Mouse (Mus musculus): ENCODE measurements around the gene Dhrs1. TPM values are rescaled to one million over a fixed set of nuclear protein-coding genes. Genes with fewer than 3 reads are reported as not detected.

The Dhrs1 gene
- polyA plus RNA-seq, 1 experiment = 120 TPM

GRCm38 (mm10) chr14:55743711-55744110, 1.8 kb downstream of the Dhrs1 start:
- Histone ChIP-seq H3K27ac (ENCODE audit: insufficient read depth, low read depth, low read length) (no peak overlapping the region), H3K4me3 (ENCODE audit: insufficient read depth, low read length) (no peak overlapping the region), H3K4me1 (ENCODE audit: control insufficient read depth, insufficient read depth, low read length) (peaks cover 17% of the 10 kb centered on the region)
- TF ChIP-seq POLR2A (IDR thresholded peaks at IDR 0.05; ENCODE audit: borderline replicate concordance, low read depth, low read length) (no peak), CTCF (IDR thresholded peaks at IDR 0.05; ENCODE audit: low read depth, low read length) (peak; percentile 68)

- TF ChIP-seq POLR2A (IDR thresholded peaks at IDR 0.05; ENCODE audit: borderline replicate concordance, low read depth, low read length) = no peak
- no peak for TF ChIP-seq CTCF (IDR thresholded peaks at IDR 0.05; ENCODE audit: low read depth, low read length)
- Histone ChIP-seq H3K4me3 (ENCODE audit: insufficient read depth, low read length) (no peak overlapping the region), H3K4me1 (ENCODE audit: control insufficient read depth, insufficient read depth, low read length) (peaks cover 22% of the 10 kb centered on the region), H3K27ac (ENCODE audit: insufficient read depth, low read depth, low read length) (no peak overlapping the region)
Observed at GRCm38 (mm10) chr14:55737086-55737687, 8.3 kb downstream of the Dhrs1 start.

- Histone ChIP-seq H3K4me1 (ENCODE audit: control insufficient read depth, insufficient read depth, low read length) (peaks cover 23% of the 10 kb centered on the region), H3K27ac (ENCODE audit: insufficient read depth, low read depth, low read length) (peak overlapping the region; percentile 39)
Observed at GRCm38 (mm10) chr14:55735758-55736157, 9.7 kb downstream of the Dhrs1 start.

GRCm38 (mm10) chr14:55735334-55735733, 10.2 kb downstream of the Dhrs1 start:
- H3K27ac ChIP-seq (ENCODE audit: insufficient read depth, low read depth, low read length) = peak overlapping the region; percentile 39
- TF ChIP-seq POLR2A (IDR thresholded peaks at IDR 0.05; ENCODE audit: borderline replicate concordance, low read depth, low read length) = no peak
- TF ChIP-seq CTCF (IDR thresholded peaks at IDR 0.05; ENCODE audit: low read depth, low read length) = no peak
- H3K4me1 ChIP-seq (ENCODE audit: control insufficient read depth, insufficient read depth, low read length) = peaks cover 27% of the 10 kb centered on the region
- H3K4me3 ChIP-seq (ENCODE audit: insufficient read depth, low read length) = no peak overlapping the region

More at GRCm38 (mm10) chr14:55735758-55736157, 9.7 kb downstream of the Dhrs1 start:
- H3K4me3 ChIP-seq (ENCODE audit: insufficient read depth, low read length) = no peak overlapping the region
- TF ChIP-seq CTCF (IDR thresholded peaks at IDR 0.05; ENCODE audit: low read depth, low read length) = no peak
- no peak for TF ChIP-seq POLR2A (IDR thresholded peaks at IDR 0.05; ENCODE audit: borderline replicate concordance, low read depth, low read length)

GRCm38 (mm10) chr14:55734869-55735268, 10.6 kb downstream of the Dhrs1 start:
- no peak overlapping the region for H3K4me3 ChIP-seq (ENCODE audit: insufficient read depth, low read length)
- TF ChIP-seq POLR2A (IDR thresholded peaks at IDR 0.05; ENCODE audit: borderline replicate concordance, low read depth, low read length) (no peak), CTCF (IDR thresholded peaks at IDR 0.05; ENCODE audit: low read depth, low read length) (no peak)
- no peak overlapping the region for H3K27ac ChIP-seq (ENCODE audit: insufficient read depth, low read depth, low read length)

GRCm38 (mm10) chr14:55733889-55734288, 11.6 kb downstream of the Dhrs1 start:
- no peak overlapping the region for H3K4me3 ChIP-seq (ENCODE audit: insufficient read depth, low read length)

More at GRCm38 (mm10) chr14:55734869-55735268, 10.6 kb downstream of the Dhrs1 start:
- H3K4me1 ChIP-seq (ENCODE audit: control insufficient read depth, insufficient read depth, low read length) = peaks cover 32% of the 10 kb centered on the region

GRCm38 (mm10) chr14:55730531-55731032, 14.9 kb downstream of the Dhrs1 start:
- TF ChIP-seq CTCF (IDR thresholded peaks at IDR 0.05; ENCODE audit: low read depth, low read length) (no peak), POLR2A (IDR thresholded peaks at IDR 0.05; ENCODE audit: borderline replicate concordance, low read depth, low read length) (no peak)
- Histone ChIP-seq H3K27ac (ENCODE audit: insufficient read depth, low read depth, low read length) (no peak overlapping the region), H3K4me3 (ENCODE audit: insufficient read depth, low read length) (no peak overlapping the region), H3K4me1 (ENCODE audit: control insufficient read depth, insufficient read depth, low read length) (peaks cover 49% of the 10 kb centered on the region)

More at GRCm38 (mm10) chr14:55733889-55734288, 11.6 kb downstream of the Dhrs1 start:
- Histone ChIP-seq H3K4me1 (ENCODE audit: control insufficient read depth, insufficient read depth, low read length) (peaks cover 36% of the 10 kb centered on the region), H3K27ac (ENCODE audit: insufficient read depth, low read depth, low read length) (no peak overlapping the region)
- TF ChIP-seq CTCF (IDR thresholded peaks at IDR 0.05; ENCODE audit: low read depth, low read length) = no peak
- TF ChIP-seq POLR2A (IDR thresholded peaks at IDR 0.05; ENCODE audit: borderline replicate concordance, low read depth, low read length) = no peak

- no peak overlapping the region for H3K27ac ChIP-seq (ENCODE audit: insufficient read depth, low read depth, low read length)
Observed at GRCm38 (mm10) chr14:55730116-55730515, 15.4 kb downstream of the Dhrs1 start.

GRCm38 (mm10) chr14:55727889-55728685, 17.4 kb downstream of the Dhrs1 start:
- Histone ChIP-seq H3K4me1 (ENCODE audit: control insufficient read depth, insufficient read depth, low read length) (peaks cover 49% of the 10 kb centered on the region), H3K27ac (ENCODE audit: insufficient read depth, low read depth, low read length) (no peak overlapping the region), H3K4me3 (ENCODE audit: insufficient read depth, low read length) (no peak overlapping the region)
- TF ChIP-seq POLR2A (IDR thresholded peaks at IDR 0.05; ENCODE audit: borderline replicate concordance, low read depth, low read length) = no peak
- no peak for TF ChIP-seq CTCF (IDR thresholded peaks at IDR 0.05; ENCODE audit: low read depth, low read length)

More at GRCm38 (mm10) chr14:55730116-55730515, 15.4 kb downstream of the Dhrs1 start:
- peaks cover 49% of the 10 kb centered on the region for H3K4me1 ChIP-seq (ENCODE audit: control insufficient read depth, insufficient read depth, low read length)
- no peak for TF ChIP-seq POLR2A (IDR thresholded peaks at IDR 0.05; ENCODE audit: borderline replicate concordance, low read depth, low read length)
- TF ChIP-seq CTCF (IDR thresholded peaks at IDR 0.05; ENCODE audit: low read depth, low read length) = no peak
- H3K4me3 ChIP-seq (ENCODE audit: insufficient read depth, low read length) = no peak overlapping the region

- Histone ChIP-seq H3K27ac (ENCODE audit: insufficient read depth, low read depth, low read length) (no peak overlapping the region), H3K4me3 (ENCODE audit: insufficient read depth, low read length) (no peak overlapping the region), H3K4me1 (ENCODE audit: control insufficient read depth, insufficient read depth, low read length) (peaks cover 52% of the 10 kb centered on the region)
- TF ChIP-seq POLR2A (IDR thresholded peaks at IDR 0.05; ENCODE audit: borderline replicate concordance, low read depth, low read length) = no peak
- no peak for TF ChIP-seq CTCF (IDR thresholded peaks at IDR 0.05; ENCODE audit: low read depth, low read length)
Observed at GRCm38 (mm10) chr14:55726261-55726660, 19.2 kb downstream of the Dhrs1 start.
